Mouse (Mus musculus) bone marrow, adult 2 months (tissue): ENCODE measurements at regions not wholly inside any gene's neighbourhood (a gene's known extent, or its start where the extent isn't known, plus 50 kb on each side); places are given as distances from the start of the nearest gene placed in this dataset.

Experiments used
- CTCF ChIP-seq: fragments of 200-500 bp; IDR thresholded peaks from 2 replicates; pipeline ENCODE4 v1.5.1; 2011; ENCODE audit warnings: low read length, control low read depth; ENCODE audit not compliant: control insufficient read depth, insufficient read depth
- POLR2A ChIP-seq: fragments of 200-500 bp; IDR thresholded peaks from 2 replicates; pipeline ENCODE4 v1.6.1; 2011; ENCODE audit warnings: low read depth, mild to moderate bottlenecking, control low read depth, low read length, borderline replicate concordance; ENCODE audit not compliant: control insufficient read depth

- TF ChIP-seq POLR2A (no peak), CTCF (no peak)
Observed at GRCm38 (mm10) chr2:19119871-19120270, 79.2 kb upstream of the Armc3 start.
